Mouse (Mus musculus): ENCODE data around the gene Tgoln1.

DNA sequence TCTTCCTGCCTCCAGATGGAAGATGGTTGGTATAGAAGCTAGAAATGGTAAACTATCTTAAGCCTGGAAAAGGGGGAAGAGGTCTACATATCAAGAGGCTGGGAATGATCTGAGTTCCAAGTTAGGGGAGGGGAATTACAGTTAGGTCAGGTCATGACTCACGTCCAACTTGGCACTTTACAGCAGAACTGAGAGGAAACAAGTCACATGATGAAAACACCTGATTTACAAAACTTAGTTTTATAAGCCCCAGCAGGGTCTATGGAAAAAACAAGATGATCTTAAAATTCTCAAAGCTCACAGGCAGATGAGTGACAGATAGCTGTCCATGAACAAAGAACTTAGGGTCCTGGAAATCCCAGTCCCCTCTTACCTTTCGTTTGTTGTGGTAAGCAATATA, 1.6 kb downstream of the Tgoln1 start:
- TF ChIP-seq POLR2A (IDR thresholded peaks at IDR 0.05; ENCODE audit: control insufficient read depth, extremely low read depth, insufficient read depth, low read length, poor library complexity) (no peak), CTCF (IDR thresholded peaks at IDR 0.05; ENCODE audit: borderline replicate concordance, control insufficient read depth, extremely low read depth, insufficient read depth, low read length, poor library complexity) (no peak)

Data from thymus, adult 2 months (tissue).